Mouse (Mus musculus) forebrain, embryonic 15.5 days (tissue): Measurements from ENCODE around the gene Sostdc1. TPM values are rescaled to one million over a fixed set of nuclear protein-coding genes. Genes with fewer than 3 reads are reported as not detected.
A peak's percentile ranks its signal among the peaks of the same experiment; 100 is the strongest.

Experiments
- ATAC-seq: fragments of 200-750 bp; cut with Nextera tagmentation; replicated peaks from 2 replicates; pipeline ENCODE4 v1.8.0; 2017; ENCODE audit warnings: mild to moderate bottlenecking, moderate TSS enrichment, moderate library complexity
- H3K27ac ChIP-seq: fragments of 300-500 bp; sonication (generic); replicated peaks from 2 replicates; pipeline ENCODE4 v1.5.1; 2015; ENCODE audit warnings: mild to moderate bottlenecking, inconsistent platforms
- H3K27me3 ChIP-seq: fragments of 300-500 bp; sonication (generic); 2 replicates; pipeline ENCODE4 v1.6.1; 2015; ENCODE audit warnings: inconsistent platforms
- H3K36me3 ChIP-seq: fragments of 300-500 bp; sonication (generic); 2 replicates; pipeline ENCODE4 v1.6.1; 2015; ENCODE audit warnings: mild to moderate bottlenecking, inconsistent platforms
- H3K4me1 ChIP-seq: fragments of 300-500 bp; sonication (generic); 2 replicates; pipeline ENCODE4 v1.6.1; 2015; ENCODE audit warnings: inconsistent platforms
- H3K4me2 ChIP-seq: fragments of 300-500 bp; sonication (generic); replicated peaks from 2 replicates; pipeline ENCODE4 v1.6.1; 2015; ENCODE audit warnings: mild to moderate bottlenecking, inconsistent platforms
- H3K4me3 ChIP-seq: fragments of 300-500 bp; sonication (generic); 2 replicates; pipeline ENCODE4 v1.5.1; 2015; ENCODE audit warnings: mild to moderate bottlenecking, inconsistent platforms
- H3K9ac ChIP-seq: fragments of 300-500 bp; sonication (generic); replicated peaks from 2 replicates; pipeline ENCODE4 v1.6.1; 2015; ENCODE audit warnings: mild to moderate bottlenecking, inconsistent platforms
- H3K9me3 ChIP-seq: fragments of 300-500 bp; sonication (generic); 2 replicates; pipeline ENCODE4 v1.6.1; 2016; ENCODE audit warnings: inconsistent platforms
- WGBS: fragments of 180-500 bp; shearing (Covaris S2); methylation state at CpG from one replicate; pipeline ENCODE4 v1.1.7; 2015; ENCODE audit warnings: mixed read lengths; 5-methylcytosine and 5-hydroxymethylcytosine counted together
- polyA plus RNA-seq: library from polyadenylated mRNA; unstranded; fragments of >200 nt; fragmentation: Nextera tagmentation; extraction: Ambion mirVana; gene quantifications from 2 replicates; pipeline ENCODE4 v1.2.1, GENCODE M21; 2015

The Sostdc1 gene
- polyA plus RNA-seq: 7.6 and 15.3 TPM in 2 replicates

- Histone ChIP-seq H3K4me2 (peak within 1 kb of the TSS; percentile 30), H3K9me3 (no peaks in the 10 kb centered on the region), H3K36me3 (no peaks in the 10 kb centered on the region), H3K27me3 (no peaks in the 10 kb centered on the region), H3K4me1 (peaks cover 28% of the 10 kb centered on the region), H3K27ac (no peak within 1 kb of the TSS; the same call in 1 of the 2 replicates), H3K4me3 (peak within 1 kb of the TSS; percentile 14), H3K9ac (peak within 1 kb of the TSS; percentile 25; the same call in 1 of the 2 replicates)
- 3% methylated on average over 7 of the region's 7 CpGs for WGBS
- no peak for ATAC-seq
Measured at GRCm38 (mm10) chr12:36313916-36314315, at the start of gene Sostdc1. TSS of gene Sostdc1 (plus strand) at chr12:36314139.

- Histone ChIP-seq H3K4me3 (no peak overlapping the region), H3K27ac (no peak overlapping the region), H3K4me2 (no peak overlapping the region), H3K36me3 (no peaks in the 10 kb centered on the region), H3K4me1 (no peaks in the 10 kb centered on the region), H3K9me3 (no peaks in the 10 kb centered on the region), H3K9ac (no peak overlapping the region), H3K27me3 (no peaks in the 10 kb centered on the region)
- no peak for ATAC-seq
- 90% methylated on average over 8 of the region's 8 CpGs for WGBS
Measured at GRCm38 (mm10) chr12:36267670-36268246, 46.2 kb upstream of the Sostdc1 start.

DNA sequence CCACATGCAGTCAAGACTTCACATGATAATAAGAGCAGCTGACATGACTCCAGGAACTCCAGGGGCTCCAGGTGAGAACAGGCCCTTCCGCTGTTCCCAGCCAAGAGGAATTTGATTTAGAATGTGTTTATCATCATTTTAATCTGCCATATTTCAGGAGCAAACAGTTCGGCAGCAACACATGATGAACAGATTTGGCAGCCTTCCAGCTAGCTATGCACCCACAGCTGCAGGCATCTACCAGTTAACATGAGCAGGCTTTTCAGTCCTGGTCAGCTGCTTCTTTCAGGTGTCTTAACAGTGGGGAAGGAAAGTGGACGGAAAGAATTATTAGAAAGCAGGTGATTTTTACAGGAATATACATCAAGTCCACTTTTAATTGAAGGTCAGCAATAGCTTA lies 39.1 kb upstream of the Sostdc1 start:
- Histone ChIP-seq H3K9me3 (no peaks in the 10 kb centered on the region), H3K4me1 (0 out of 2 replicates have a peak, but pooled peaks cover 5% of the 10 kb centered on the region), H3K36me3 (no peaks in the 10 kb centered on the region), H3K27ac (no peak overlapping the region), H3K27me3 (no peaks in the 10 kb centered on the region), H3K4me3 (no peak overlapping the region), H3K4me2 (no peak overlapping the region), H3K9ac (no peak overlapping the region)
- ATAC-seq: no peak
- WGBS: 55% methylated on average over 3 of the region's 3 CpGs

DNA sequence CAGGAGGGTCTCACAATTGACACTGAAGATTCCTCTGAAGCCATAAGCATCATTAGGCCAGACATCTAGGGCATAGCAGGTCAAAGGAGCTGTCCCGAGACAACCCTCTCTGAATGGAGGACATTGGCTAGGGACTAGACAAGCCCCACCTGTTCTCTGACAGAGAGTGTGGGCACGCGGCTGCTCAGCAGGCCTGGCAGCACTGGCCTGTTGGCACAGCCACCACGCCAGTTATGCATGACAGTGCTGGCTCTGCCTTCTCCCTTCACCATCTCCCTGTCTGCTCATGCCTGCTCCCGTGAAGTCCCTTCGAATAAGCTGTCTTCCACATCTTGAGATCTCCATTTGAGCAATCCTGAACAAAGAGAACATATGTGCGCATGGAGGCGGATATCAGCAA lies 24.3 kb upstream of the Sostdc1 start:
- Histone ChIP-seq H3K27me3 (no peaks in the 10 kb centered on the region), H3K4me2 (no peak overlapping the region), H3K4me1 (no peaks in the 10 kb centered on the region), H3K36me3 (no peaks in the 10 kb centered on the region), H3K27ac (no peak overlapping the region), H3K4me3 (no peak overlapping the region), H3K9ac (no peak overlapping the region), H3K9me3 (no peaks in the 10 kb centered on the region)
- 79% methylated on average over 8 of the region's 8 CpGs for WGBS
- ATAC-seq: peak; percentile 60; the same call in 1 of the 2 replicates

GRCm38 (mm10) chr12:36290465-36290864 lies 23.5 kb upstream of the Sostdc1 start:
- Histone ChIP-seq H3K4me3 (no peak overlapping the region), H3K27ac (no peak overlapping the region), H3K4me1 (no peaks in the 10 kb centered on the region), H3K9ac (no peak overlapping the region), H3K9me3 (no peaks in the 10 kb centered on the region), H3K4me2 (no peak overlapping the region), H3K36me3 (no peaks in the 10 kb centered on the region), H3K27me3 (no peaks in the 10 kb centered on the region)
- no peak for ATAC-seq
- WGBS: 82% methylated on average over 4 of the region's 4 CpGs

- no peak overlapping the region for H3K9ac ChIP-seq
- H3K4me1 ChIP-seq: no peaks in the 10 kb centered on the region
- H3K36me3 ChIP-seq: no peaks in the 10 kb centered on the region
- H3K4me2 ChIP-seq: no peak overlapping the region
- ATAC-seq: no peak
- no peaks in the 10 kb centered on the region for H3K9me3 ChIP-seq
- no peak overlapping the region for H3K4me3 ChIP-seq
- H3K27ac ChIP-seq: no peak overlapping the region
- no peaks in the 10 kb centered on the region for H3K27me3 ChIP-seq
- 82% methylated on average over 6 of the region's 6 CpGs for WGBS
Measured at GRCm38 (mm10) chr12:36291346-36291745, 22.6 kb upstream of the Sostdc1 start.

GRCm38 (mm10) chr12:36302326-36302725 lies 11.6 kb upstream of the Sostdc1 start:
- H3K9ac ChIP-seq: no peak overlapping the region
- peak overlapping the region; percentile 23 for H3K4me2 ChIP-seq
- H3K27ac ChIP-seq: peak overlapping the region; percentile 59; the same call in 1 of the 2 replicates
- no peaks in the 10 kb centered on the region for H3K9me3 ChIP-seq
- H3K27me3 ChIP-seq: no peaks in the 10 kb centered on the region
- no peaks in the 10 kb centered on the region for H3K36me3 ChIP-seq
- H3K4me1 ChIP-seq: peaks cover 15% of the 10 kb centered on the region; the same call in 1 of the 2 replicates
- 52% methylated on average over 12 of the region's 12 CpGs for WGBS
- peak; percentile 90 for ATAC-seq
- H3K4me3 ChIP-seq: no peak overlapping the region

- Histone ChIP-seq H3K4me3 (no peak overlapping the region), H3K9me3 (no peaks in the 10 kb centered on the region), H3K4me1 (peaks cover 15% of the 10 kb centered on the region; the same call in 1 of the 2 replicates), H3K36me3 (no peaks in the 10 kb centered on the region), H3K4me2 (peak overlapping the region; percentile 23; the same call in 1 of the 2 replicates), H3K27ac (no peak overlapping the region), H3K27me3 (no peaks in the 10 kb centered on the region), H3K9ac (no peak overlapping the region)
- WGBS: 67% methylated on average over 8 of the region's 8 CpGs
- 0 out of 2 replicates have a peak, but pooled peaks have one; percentile 41 for ATAC-seq
Measured at GRCm38 (mm10) chr12:36302905-36303642, 10.9 kb upstream of the Sostdc1 start.

DNA sequence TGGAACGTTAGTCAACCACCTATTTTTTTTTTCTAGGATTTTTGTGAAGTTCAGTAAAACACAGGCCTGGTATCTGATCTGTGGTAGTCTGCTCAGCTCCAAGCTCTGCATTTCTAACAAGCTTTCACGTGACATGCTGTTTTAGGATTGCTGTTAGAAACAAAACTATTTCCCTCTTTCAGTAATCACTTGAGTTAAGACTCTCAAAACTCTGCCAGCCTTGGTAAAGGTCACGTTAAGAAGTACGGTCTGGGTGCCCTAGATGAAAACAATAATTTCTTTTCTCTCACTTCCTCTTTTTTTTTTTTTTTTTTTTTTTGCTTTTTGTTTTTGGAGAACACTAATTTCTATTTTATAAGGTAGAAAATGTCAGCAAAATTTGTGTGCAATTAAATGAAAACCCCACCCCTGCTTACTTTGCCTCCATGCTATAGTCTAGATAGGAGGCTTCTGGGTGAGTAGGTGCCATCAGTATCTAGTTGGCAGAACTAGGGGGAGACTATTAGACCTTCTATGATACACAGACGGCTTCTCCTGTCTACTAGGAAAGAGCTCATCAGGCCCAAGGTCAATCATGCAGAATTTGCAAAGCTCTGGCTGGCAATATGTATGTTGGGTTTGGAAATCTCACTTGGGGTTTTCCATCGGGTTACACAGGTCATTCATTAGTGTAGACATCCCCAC lies 5.1 kb upstream of the Sostdc1 start:
- Histone ChIP-seq H3K27ac (no peak overlapping the region), H3K36me3 (no peaks in the 10 kb centered on the region), H3K9ac (no peak overlapping the region), H3K4me1 (peaks cover 6% of the 10 kb centered on the region), H3K9me3 (no peaks in the 10 kb centered on the region), H3K27me3 (no peaks in the 10 kb centered on the region), H3K4me3 (no peak overlapping the region), H3K4me2 (no peak overlapping the region)
- WGBS: 84% methylated on average over 6 of the region's 6 CpGs
- no peak for ATAC-seq

- Histone ChIP-seq H3K4me1 (peaks cover 28% of the 10 kb centered on the region), H3K4me2 (no peak overlapping the region), H3K4me3 (no peak overlapping the region), H3K9ac (no peak overlapping the region), H3K27me3 (no peaks in the 10 kb centered on the region), H3K36me3 (no peaks in the 10 kb centered on the region), H3K9me3 (no peaks in the 10 kb centered on the region), H3K27ac (no peak overlapping the region)
- no peak for ATAC-seq
- WGBS: 22% methylated on average over 2 of the region's 2 CpGs
Measured at GRCm38 (mm10) chr12:36313015-36313414, 924 bp upstream of the Sostdc1 start.

- no peaks in the 10 kb centered on the region for H3K36me3 ChIP-seq
- H3K9ac ChIP-seq: peak overlapping the region; percentile 25; the same call in 1 of the 2 replicates
- 31% methylated on average over 7 of the region's 7 CpGs for WGBS
- peak overlapping the region; percentile 30 for H3K4me2 ChIP-seq
- H3K4me3 ChIP-seq: peak overlapping the region; percentile 14
- ATAC-seq: no peak
- no peaks in the 10 kb centered on the region for H3K9me3 ChIP-seq
- no peak overlapping the region; the same call in 1 of the 2 replicates for H3K27ac ChIP-seq
- H3K4me1 ChIP-seq: peaks cover 28% of the 10 kb centered on the region
- H3K27me3 ChIP-seq: no peaks in the 10 kb centered on the region
Measured at GRCm38 (mm10) chr12:36314446-36314845, 507 bp downstream of the Sostdc1 start.

DNA sequence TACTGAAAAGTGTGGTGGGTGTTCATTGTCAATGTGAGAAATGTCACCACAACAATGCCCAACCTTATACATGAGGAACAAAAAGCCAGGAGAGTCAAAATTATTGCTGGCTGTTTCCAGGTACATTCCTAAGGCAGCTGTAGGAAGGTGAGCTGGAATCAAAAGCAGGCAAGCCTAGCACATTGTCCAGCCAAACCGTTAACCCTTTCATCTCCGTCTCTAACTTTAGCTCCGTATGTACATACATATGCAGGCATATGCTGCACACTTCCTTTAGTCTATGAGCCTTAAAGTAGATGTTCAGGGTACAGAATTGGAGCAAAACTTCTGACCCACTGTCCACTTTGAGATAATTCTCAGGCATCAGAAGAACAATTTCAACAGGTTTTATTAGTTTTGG lies 1.6 kb downstream of the Sostdc1 start:
- no peaks in the 10 kb centered on the region for H3K27me3 ChIP-seq
- WGBS: 77% methylated on average over 3 of the region's 3 CpGs
- H3K4me3 ChIP-seq: no peak overlapping the region
- ATAC-seq: no peak
- H3K4me1 ChIP-seq: peaks cover 28% of the 10 kb centered on the region
- H3K9ac ChIP-seq: no peak overlapping the region
- H3K4me2 ChIP-seq: no peak overlapping the region
- H3K9me3 ChIP-seq: no peaks in the 10 kb centered on the region
- no peak overlapping the region for H3K27ac ChIP-seq
- no peaks in the 10 kb centered on the region for H3K36me3 ChIP-seq
